Mouse (Mus musculus) ZHBTc4 (cell line): ENCODE results near the gene Gm3248.
"Not testable (repeated sequence)": the region's sequence is repeated elsewhere in the genome, so short reads cannot be mapped to it uniquely, and the experiment has no call there.

Source experiments
- DNase-seq: peaks from one replicate; pipeline ENCODE4 v3.0.0-alpha.2; 2011; ENCODE audit warnings: low read depth, low spot score

Gene Gm3248

DNA sequence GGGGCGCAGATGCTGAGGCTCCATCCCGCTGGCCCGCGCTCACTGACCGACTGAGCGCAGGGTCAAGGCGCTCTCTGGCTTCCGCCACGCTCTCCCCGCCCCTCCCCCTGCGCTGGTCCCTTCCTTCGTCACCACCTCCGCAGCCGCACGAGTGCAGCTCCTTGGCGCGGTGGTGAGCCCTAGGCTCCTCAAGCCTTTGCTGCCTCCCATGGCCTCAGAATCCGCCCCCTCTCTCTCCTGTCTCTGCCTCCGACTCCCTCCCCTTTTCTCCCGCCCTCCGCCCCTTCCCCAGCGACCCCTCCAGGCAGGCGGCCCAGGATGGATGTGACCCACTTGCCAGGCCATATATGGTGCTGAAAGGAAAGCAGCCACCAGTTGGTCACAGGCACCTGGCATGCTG is at the start of gene Gm3248:
TSS of gene Gm3248 (minus strand) at position 111 of the 400 bp plus-strand sequence.
- DNase-seq, result peak; percentile 66

DNA sequence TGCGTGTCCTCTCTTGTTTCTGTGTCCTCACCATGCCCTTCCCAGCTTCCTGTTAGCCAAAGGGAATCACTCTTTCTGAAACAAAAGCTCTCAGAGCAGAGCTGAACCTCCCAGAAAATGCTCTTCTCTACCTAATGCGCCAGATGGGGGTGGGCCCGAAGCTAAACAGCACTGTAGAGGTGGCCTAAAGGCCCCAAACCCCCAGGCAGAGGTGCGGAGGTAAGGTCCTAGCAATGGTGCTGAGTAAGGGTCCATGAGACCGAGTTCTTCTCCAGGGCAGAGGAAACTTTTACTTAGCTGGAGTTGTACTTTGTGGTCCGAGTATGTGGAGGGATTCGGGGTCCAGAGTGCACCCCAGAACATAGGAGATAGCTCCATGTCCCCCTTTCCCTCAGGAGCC is 25.6 kb upstream of the Gm3248 start:
- DNase-seq, result not testable (repeated sequence)

DNA sequence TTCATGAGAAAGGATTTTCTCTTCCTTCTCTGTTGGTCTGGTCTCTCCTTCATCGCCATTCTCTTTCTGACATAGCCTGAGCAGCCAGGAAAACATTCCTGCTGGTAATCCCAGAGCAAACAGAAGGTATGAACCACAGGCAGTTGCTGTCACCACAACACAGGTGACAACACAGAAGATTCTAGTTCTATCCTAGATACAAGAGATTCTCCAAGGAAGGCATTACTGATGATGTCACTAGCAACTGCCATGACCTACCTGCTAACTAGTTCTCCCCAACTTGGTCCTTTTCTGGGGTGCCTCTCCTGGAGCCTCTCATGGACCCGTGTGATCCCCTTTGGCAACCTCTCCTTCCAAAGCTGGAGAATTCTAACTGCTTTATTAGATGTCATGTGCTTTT is 17.5 kb upstream of the Gm3248 start, which contains the start of gene Gm3453:
TSS of gene Gm3453 (minus strand) at position 101 of the 400 bp plus-strand sequence.
- DNase-seq, result not testable (repeated sequence)

DNA sequence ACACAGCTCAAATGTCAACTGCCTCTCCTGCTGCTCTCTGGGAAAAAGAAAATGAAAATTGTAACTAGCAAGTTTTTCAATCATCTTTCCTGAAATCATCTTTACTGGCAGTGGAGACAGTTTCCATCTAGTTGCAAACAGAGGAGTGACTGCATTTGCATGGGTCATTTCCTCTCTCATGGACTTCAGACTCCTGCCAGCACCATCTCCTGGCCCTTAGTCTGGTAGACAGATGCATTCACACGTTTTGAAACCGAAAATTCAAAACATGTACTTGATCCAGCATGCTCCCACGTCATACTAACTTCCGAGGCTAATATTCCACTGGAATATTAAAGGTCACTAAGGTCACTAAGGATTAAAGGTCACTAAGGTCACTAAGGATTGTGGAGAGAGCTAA is 896 bp upstream of the Gm3248 start:
- not testable (repeated sequence) for DNase-seq

DNA sequence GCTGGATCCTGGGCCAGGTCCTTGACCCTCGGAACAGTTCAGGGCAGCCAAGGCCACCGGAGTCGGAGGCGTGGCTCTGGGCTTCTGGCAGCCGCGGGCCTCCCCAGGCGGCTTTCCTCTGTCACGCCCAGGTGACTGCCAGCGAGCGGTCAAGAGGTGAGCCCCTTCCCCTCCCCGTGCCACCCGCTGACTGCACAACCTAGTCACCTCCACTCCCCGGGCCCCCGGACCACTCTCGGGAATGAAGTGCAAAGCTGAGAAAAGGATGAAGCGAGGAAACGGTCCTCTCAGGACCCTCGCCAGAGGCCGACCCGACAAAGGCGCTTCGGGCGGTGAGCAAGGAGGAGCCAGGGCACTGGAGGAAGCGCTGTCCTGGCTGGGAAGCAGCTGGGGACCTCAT is 443 bp downstream of the Gm3248 start:
- peak; percentile 6 for DNase-seq

DNA sequence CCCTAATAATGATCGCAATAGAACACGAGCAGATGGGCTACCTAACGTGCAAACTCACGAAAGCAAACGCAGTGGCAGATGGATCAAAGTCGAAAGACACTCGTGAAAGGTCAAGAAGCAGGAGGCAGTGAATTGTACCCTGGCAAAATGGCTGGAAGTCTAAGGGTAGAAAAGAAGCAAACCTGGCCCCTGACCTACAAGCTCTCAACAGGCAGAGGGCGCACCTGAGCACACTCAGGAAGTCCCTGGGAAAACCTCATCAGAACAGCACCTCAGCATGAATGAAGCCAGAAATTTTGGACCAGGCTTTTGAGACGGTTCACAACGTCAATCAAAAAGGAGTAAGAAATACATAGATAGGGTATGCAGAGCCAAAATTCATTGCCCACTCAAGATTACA is 1.1 kb downstream of the Gm3248 start:
- DNase-seq, result not testable (repeated sequence)

DNA sequence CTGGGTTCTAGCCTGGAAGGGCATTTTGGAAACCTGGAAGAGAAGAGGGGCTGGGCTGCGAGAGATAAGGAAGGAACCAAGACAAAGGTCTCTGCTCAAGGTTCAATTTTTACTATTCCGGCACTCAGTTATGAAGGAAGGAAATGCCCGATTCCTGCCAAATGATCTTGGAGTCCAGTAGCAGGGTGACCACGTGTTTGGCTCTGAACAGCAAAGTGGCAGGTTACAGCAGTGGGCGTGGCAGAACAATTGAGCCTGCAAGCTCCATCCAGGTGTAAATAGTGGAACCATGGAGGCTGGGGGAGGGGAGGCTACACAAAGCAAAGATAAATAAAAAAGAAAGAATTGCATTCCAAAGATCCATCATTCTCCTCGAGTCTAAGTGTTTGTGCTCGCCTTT is 38.3 kb downstream of the Gm3248 start:
- DNase-seq, result peak; percentile 36

DNA sequence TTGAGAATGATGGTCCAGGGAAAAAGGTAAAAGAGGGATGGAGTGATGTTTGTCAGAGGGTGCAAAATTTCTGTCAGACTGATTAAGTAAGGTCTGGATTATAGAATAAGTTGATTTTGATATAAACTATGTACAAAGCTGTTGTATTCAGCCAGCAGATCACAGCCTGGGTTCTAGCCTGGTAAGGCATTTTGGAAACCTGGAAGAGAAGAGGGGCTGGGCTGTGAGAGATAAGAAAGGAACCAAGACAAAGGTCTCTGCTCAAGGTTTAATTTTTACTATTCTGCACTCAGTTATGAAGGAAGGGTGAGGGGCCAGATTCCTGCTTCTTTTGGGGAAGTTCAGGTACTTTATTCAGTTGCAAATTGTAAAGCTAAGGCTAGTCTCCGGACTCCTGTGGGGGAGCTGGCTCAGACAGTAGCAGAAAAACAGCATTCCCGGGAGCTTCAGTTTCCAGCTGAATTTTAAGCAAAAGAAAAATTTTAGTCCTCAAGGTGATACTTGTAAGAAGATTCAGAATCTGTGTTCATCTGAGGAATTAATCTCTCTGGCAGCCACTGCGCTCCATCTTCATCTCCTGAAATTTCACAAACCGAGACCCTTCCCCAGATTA is 43.1 kb downstream of the Gm3248 start:
- DNase-seq, result not testable (repeated sequence)

DNA sequence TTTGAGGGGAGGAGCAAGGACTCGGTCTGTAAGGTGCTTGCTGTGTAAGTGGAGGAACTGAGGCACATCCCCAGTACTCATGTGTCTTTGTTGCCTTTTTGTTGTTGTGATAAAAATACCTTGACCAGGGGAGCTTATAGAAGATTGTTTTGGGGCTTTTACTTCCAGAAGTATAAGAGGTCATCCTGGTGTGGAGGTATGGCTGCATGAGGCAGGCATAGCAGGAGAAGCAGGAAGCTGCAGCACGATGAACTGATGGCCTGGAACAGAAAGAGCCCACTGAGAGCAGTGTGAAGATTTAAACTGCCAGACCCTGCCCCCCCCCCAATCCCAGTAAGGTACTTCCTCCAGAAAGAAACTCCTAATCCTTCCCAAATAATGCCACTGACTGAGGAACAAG is 47.8 kb downstream of the Gm3248 start:
- DNase-seq, result not testable (repeated sequence)
